Mouse (Mus musculus) ES-Bruce4 (cell line): ENCODE data around the gene Nav3. TPM values are rescaled to one million over a fixed set of nuclear protein-coding genes. Genes with fewer than 3 reads are reported as not detected.

Experiments
- H3K27ac ChIP-seq: 2 replicates; pipeline ENCODE4 v1.5.1; 2012; ENCODE audit warnings: low read length, inconsistent platforms; ENCODE audit not compliant: insufficient read depth
- H3K27me3 ChIP-seq: 2 replicates; pipeline ENCODE4 v1.6.1; 2012; ENCODE audit warnings: mild to moderate bottlenecking, low read length, inconsistent platforms; ENCODE audit not compliant: control insufficient read depth, poor library complexity, insufficient read depth, severe bottlenecking
- H3K36me3 ChIP-seq: 2 replicates; pipeline ENCODE4 v1.6.1; 2012; ENCODE audit warnings: inconsistent platforms, mild to moderate bottlenecking, low read length, moderate library complexity; ENCODE audit not compliant: control insufficient read depth, poor library complexity, insufficient read depth, severe bottlenecking
- H3K4me1 ChIP-seq: one replicate; pipeline ENCODE4 v1.8.1; 2011; ENCODE audit warnings: low read length; ENCODE audit not compliant: control insufficient read depth, insufficient read depth
- H3K4me3 ChIP-seq: 2 replicates; pipeline ENCODE4 v1.5.1; 2011; ENCODE audit warnings: low read depth, mild to moderate bottlenecking, low read length
- H3K9ac ChIP-seq: 2 replicates; pipeline ENCODE4 v1.6.1; 2012; ENCODE audit warnings: low read depth, mild to moderate bottlenecking, inconsistent platforms; ENCODE audit not compliant: poor library complexity, severe bottlenecking
- H3K9me3 ChIP-seq: replicated peaks from 2 replicates; pipeline ENCODE4 v1.6.1; 2012; ENCODE audit warnings: mild to moderate bottlenecking, low read length, inconsistent platforms; ENCODE audit not compliant: control insufficient read depth, poor library complexity, insufficient read depth, severe bottlenecking
- CTCF ChIP-seq: IDR thresholded peaks from one replicate; pipeline ENCODE4 v1.8.1; 2011; ENCODE audit warnings: low read depth, low read length
- EP300 ChIP-seq: IDR thresholded peaks from 2 replicates; pipeline ENCODE4 v1.6.1; 2011; ENCODE audit warnings: low read depth, low read length; ENCODE audit not compliant: insufficient read depth
- POLR2A ChIP-seq: IDR thresholded peaks from one replicate; pipeline ENCODE4 v1.8.1; 2011; ENCODE audit warnings: low read length; ENCODE audit not compliant: insufficient read depth
- polyA plus RNA-seq: library from polyadenylated mRNA; stranded (reverse); fragments of >200 nt; gene quantifications from 2 replicates; pipeline ENCODE4 v1.2.4, GENCODE M21; 2011; ENCODE audit warnings: low read depth; ENCODE audit not compliant: missing spikeins, insufficient read depth, insufficient read length

Gene Nav3
- polyA plus RNA-seq, 1 experiment: 0.36 TPM

DNA sequence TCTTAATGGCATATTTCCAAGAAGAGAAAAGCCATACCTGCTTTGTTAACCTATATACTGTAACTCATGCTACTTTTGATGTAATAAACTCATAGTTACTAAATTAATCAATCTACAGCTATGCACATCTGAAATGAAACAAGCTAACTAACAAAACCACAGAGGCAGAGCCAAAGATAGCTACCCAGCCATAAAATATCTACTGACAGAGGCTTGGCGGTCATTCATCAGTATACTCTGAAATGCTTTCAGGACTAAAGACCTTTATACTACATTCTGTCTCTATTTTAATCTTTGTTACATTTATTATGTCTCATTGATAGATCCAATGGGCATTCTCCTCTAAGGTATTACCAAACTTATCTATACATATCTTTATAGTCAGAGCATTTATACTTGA lies 185.4 kb downstream of the Nav3 start:
- H3K27ac ChIP-seq: no peak overlapping the region
- no peaks in the 10 kb centered on the region for H3K4me1 ChIP-seq
- no peak overlapping the region for H3K4me3 ChIP-seq
- no peaks in the 10 kb centered on the region for H3K27me3 ChIP-seq
- H3K9me3 ChIP-seq: no peaks in the 10 kb centered on the region
- H3K9ac ChIP-seq: no peak overlapping the region
- no peak for TF ChIP-seq EP300
- no peak for TF ChIP-seq POLR2A
- no peak for TF ChIP-seq CTCF
- no peaks in the 10 kb centered on the region for H3K36me3 ChIP-seq

DNA sequence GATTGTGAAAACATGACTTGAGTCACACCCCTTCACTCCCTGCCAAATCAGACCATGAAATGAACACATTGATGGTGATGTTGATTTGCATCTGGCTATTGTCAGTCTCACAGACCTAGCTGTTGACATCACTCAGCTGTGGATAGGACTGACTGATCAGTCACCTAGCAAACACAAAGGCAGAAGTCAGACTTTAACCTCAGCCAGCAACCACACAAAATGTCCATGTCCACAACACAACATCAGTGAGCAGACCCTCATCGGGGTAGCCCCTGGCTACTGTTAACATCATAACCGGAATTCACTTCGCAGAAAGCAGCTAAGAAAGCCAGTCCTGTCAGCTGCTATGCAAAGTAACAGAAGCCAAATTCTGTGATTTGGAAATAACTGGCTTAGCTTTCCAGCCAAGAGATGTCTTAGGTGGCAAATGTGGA lies 213.9 kb downstream of the Nav3 start:
- H3K27ac ChIP-seq: no peak overlapping the region
- H3K36me3 ChIP-seq: no peaks in the 10 kb centered on the region
- no peak overlapping the region for H3K4me3 ChIP-seq
- H3K27me3 ChIP-seq: no peaks in the 10 kb centered on the region
- TF ChIP-seq EP300 (no peak), POLR2A (no peak), CTCF (no peak)
- H3K9ac ChIP-seq: no peak overlapping the region
- H3K4me1 ChIP-seq: no peaks in the 10 kb centered on the region
- no peaks in the 10 kb centered on the region for H3K9me3 ChIP-seq

DNA sequence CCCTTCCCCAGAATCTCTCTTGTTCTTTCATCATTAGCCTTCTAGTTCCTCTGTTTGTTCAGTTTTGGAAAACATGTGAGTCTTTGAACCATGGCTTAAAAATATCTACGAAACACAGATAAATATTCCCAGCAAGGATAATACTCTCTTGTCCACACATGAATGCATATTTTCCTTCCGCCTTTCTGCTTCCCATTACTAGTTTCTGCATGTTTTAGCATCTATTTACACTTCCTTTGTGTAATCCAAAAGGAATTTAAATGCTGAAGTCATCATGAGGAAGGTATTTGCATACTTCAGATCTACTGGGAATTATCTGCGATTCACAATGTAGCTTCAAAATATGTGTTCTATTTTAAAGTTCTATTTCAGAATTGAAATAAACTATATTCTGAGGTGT lies 215.3 kb downstream of the Nav3 start:
- no peaks in the 10 kb centered on the region for H3K36me3 ChIP-seq
- H3K9me3 ChIP-seq: no peaks in the 10 kb centered on the region
- H3K4me1 ChIP-seq: no peaks in the 10 kb centered on the region
- TF ChIP-seq POLR2A: no peak
- TF ChIP-seq EP300: no peak
- no peak for TF ChIP-seq CTCF
- H3K27ac ChIP-seq: no peak overlapping the region
- no peaks in the 10 kb centered on the region for H3K27me3 ChIP-seq
- H3K9ac ChIP-seq: no peak overlapping the region
- no peak overlapping the region for H3K4me3 ChIP-seq

DNA sequence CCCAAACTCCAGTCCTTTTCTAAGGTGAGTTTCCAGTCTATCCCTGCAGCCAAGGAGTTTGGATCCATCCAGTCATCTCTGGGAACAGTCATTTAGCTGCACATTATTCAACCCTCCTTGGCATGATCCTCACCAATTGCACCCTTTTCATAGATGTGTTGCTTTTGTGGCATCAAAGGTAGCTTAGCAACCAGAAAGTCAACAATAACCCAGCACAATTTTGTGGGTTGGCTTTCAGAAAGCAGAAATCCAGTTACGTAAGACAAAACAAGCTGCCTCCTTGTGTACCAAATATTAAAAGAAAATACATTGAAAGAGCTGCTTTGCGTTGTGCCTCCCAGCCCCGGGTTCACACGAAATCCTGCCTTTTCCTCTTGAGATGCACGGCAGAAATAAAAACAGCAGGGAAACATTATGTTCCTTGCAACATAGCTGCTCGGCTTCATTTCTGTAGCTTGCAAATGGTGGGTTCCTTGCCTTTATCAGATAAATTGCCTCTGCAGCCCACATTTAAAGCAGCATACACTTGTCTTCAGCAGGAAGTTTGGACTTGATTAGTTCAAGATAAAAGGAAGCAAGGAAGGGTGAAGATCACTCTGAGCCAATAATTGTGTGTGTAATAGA lies 222.6 kb downstream of the Nav3 start:
- Histone ChIP-seq H3K27ac (no peak overlapping the region), H3K4me3 (no peak overlapping the region), H3K4me1 (no peaks in the 10 kb centered on the region), H3K36me3 (no peaks in the 10 kb centered on the region), H3K9me3 (no peaks in the 10 kb centered on the region), H3K27me3 (no peaks in the 10 kb centered on the region), H3K9ac (no peak overlapping the region)
- TF ChIP-seq POLR2A: no peak
- TF ChIP-seq CTCF: no peak
- no peak for TF ChIP-seq EP300

DNA sequence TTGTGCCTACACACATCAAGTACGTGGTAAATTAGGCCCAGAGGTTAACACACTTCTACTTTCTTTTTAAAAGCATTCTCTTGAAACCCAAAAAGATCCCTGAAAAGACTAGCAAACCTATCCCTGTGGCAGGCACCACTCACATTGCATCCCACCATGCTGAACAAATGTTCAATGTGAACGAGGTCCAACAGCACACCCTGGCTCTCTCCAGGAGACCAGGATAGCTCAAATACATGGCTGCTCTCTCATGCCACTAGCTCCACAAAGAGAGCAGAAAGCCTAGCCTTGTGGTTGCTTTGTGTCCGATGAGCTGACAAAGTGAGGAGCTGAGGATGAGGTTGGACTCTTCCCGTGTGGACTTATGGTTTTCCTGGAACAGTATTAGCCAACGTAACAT lies 249.6 kb downstream of the Nav3 start:
- no peaks in the 10 kb centered on the region for H3K27me3 ChIP-seq

DNA sequence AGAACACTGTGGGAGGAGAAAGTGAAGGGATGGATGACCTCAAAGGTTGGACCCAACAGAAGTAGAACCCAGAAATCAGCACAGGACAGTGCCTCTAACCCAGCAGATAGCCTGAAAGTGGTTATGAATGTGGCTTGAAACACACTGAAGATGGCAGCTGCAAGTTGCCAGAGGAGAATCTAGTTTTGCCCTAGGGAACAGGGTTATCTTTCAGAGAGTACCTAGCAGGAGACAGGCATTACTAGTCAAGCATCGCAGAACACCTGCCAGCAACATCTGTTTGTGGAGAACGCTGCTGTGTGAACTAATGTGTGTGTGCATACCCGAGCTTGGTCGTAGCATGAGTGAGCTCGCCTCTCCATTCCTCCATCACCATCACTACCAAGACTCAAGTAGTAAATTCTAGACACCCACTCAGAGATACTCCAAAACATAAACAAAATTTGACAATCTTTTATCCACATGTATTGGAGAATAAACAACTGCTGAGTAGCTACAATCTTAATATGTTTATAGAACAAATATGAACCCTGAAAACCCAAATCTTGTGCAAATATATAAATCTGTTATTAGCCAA lies 251.8 kb downstream of the Nav3 start:
- no peak overlapping the region for H3K27ac ChIP-seq
- no peaks in the 10 kb centered on the region for H3K36me3 ChIP-seq
- no peak overlapping the region for H3K4me3 ChIP-seq
- no peaks in the 10 kb centered on the region for H3K27me3 ChIP-seq
- H3K4me1 ChIP-seq: no peaks in the 10 kb centered on the region
- H3K9ac ChIP-seq: no peak overlapping the region
- TF ChIP-seq POLR2A (no peak), CTCF (no peak), EP300 (no peak)
- H3K9me3 ChIP-seq: no peaks in the 10 kb centered on the region

More for the DNA sequence above, 249.6 kb downstream of the Nav3 start:
- TF ChIP-seq EP300 (no peak), POLR2A (no peak), CTCF (no peak)
- Histone ChIP-seq H3K36me3 (no peaks in the 10 kb centered on the region), H3K9me3 (no peaks in the 10 kb centered on the region), H3K27ac (no peak overlapping the region), H3K9ac (no peak overlapping the region), H3K4me3 (no peak overlapping the region), H3K4me1 (no peaks in the 10 kb centered on the region)
